Mouse (Mus musculus): ENCODE results near the gene Mvb12b. TPM values are rescaled to one million over a fixed set of nuclear protein-coding genes. Genes with fewer than 3 reads are reported as not detected.

Gene Mvb12b
- total and polyA plus RNA-seq, 2 experiments from 2014 or later: 82.8 to 141 TPM

- no peaks in the 10 kb centered on the region; the same call in 1 of the 2 replicates for H3K4me1 ChIP-seq (ENCODE audit: insufficient read depth)
- 65% methylated on average over 12 of the region's 12 CpGs for WGBS
- no peak overlapping the region for H3K27ac ChIP-seq (ENCODE audit: low read depth, low read length)
- H3K4me3 ChIP-seq (ENCODE audit: low read depth, low read length): no peak overlapping the region
- ATAC-seq (peak; percentile 44; the same call in 1 of the 2 replicates), DNase-seq (no peak)
- no peaks in the 10 kb centered on the region for H3K27me3 ChIP-seq (ENCODE audit: insufficient read depth, low read length)
- no peak overlapping the region for H3K4me2 ChIP-seq (ENCODE audit: low read depth)
- H3K36me3 ChIP-seq (ENCODE audit: insufficient read depth): peaks cover 50% of the 10 kb centered on the region
- H3K9ac ChIP-seq: no peak overlapping the region
- H3K9me3 ChIP-seq (ENCODE audit: low read length): no peaks in the 10 kb centered on the region
- no peak for TF ChIP-seq CTCF (IDR thresholded peaks at IDR 0.05; ENCODE audit: low read depth)
Measured at GRCm38 (mm10) chr2:33803083-33803615, 84.6 kb downstream of the Mvb12b start.

- Histone ChIP-seq H3K27ac (ENCODE audit: low read depth, low read length) (no peak overlapping the region), H3K36me3 (ENCODE audit: insufficient read depth) (peaks cover 53% of the 10 kb centered on the region)
- 48% methylated on average over 13 of the region's 13 CpGs for WGBS
Measured at GRCm38 (mm10) chr2:33801760-33802159, 86.0 kb downstream of the Mvb12b start.

GRCm38 (mm10) chr2:33801336-33801735, 86.4 kb downstream of the Mvb12b start:
- Histone ChIP-seq H3K4me2 (ENCODE audit: low read depth) (no peak overlapping the region), H3K27me3 (ENCODE audit: insufficient read depth, low read length) (no peaks in the 10 kb centered on the region), H3K4me3 (ENCODE audit: low read depth, low read length) (no peak overlapping the region), H3K27ac (ENCODE audit: low read depth, low read length) (no peak overlapping the region), H3K9me3 (ENCODE audit: low read length) (no peaks in the 10 kb centered on the region), H3K9ac (no peak overlapping the region), H3K36me3 (ENCODE audit: insufficient read depth) (peaks cover 48% of the 10 kb centered on the region), H3K4me1 (ENCODE audit: insufficient read depth) (no peaks in the 10 kb centered on the region; the same call in 1 of the 2 replicates)
- DNase-seq: no peak
- no peak for ATAC-seq
- 84% methylated on average over 8 of the region's 8 CpGs for WGBS
- no peak for TF ChIP-seq CTCF (IDR thresholded peaks at IDR 0.05; ENCODE audit: low read depth)

More at GRCm38 (mm10) chr2:33801760-33802159, 86.0 kb downstream of the Mvb12b start:
- no peak for TF ChIP-seq CTCF (IDR thresholded peaks at IDR 0.05; ENCODE audit: low read depth)
- DNase-seq: no peak
- H3K4me2 ChIP-seq (ENCODE audit: low read depth): no peak overlapping the region
- no peaks in the 10 kb centered on the region; the same call in 1 of the 2 replicates for H3K4me1 ChIP-seq (ENCODE audit: insufficient read depth)
- H3K4me3 ChIP-seq (ENCODE audit: low read depth, low read length): no peak overlapping the region
- H3K27me3 ChIP-seq (ENCODE audit: insufficient read depth, low read length): no peaks in the 10 kb centered on the region
- H3K9me3 ChIP-seq (ENCODE audit: low read length): no peaks in the 10 kb centered on the region
- ATAC-seq: peak; percentile 42; the same call in 1 of the 2 replicates
- no peak overlapping the region for H3K9ac ChIP-seq

- no peaks in the 10 kb centered on the region for H3K9me3 ChIP-seq (ENCODE audit: low read length)
- H3K4me1 ChIP-seq (ENCODE audit: insufficient read depth): peaks cover 7% of the 10 kb centered on the region; the same call in 1 of the 2 replicates
- H3K27me3 ChIP-seq (ENCODE audit: insufficient read depth, low read length): no peaks in the 10 kb centered on the region
- ATAC-seq (no peak), DNase-seq (no peak)
- WGBS: 85% methylated on average over 6 of the region's 6 CpGs
- H3K4me2 ChIP-seq (ENCODE audit: low read depth): no peak overlapping the region
- H3K9ac ChIP-seq: no peak overlapping the region
- no peak overlapping the region for H3K4me3 ChIP-seq (ENCODE audit: low read depth, low read length)
- H3K27ac ChIP-seq (ENCODE audit: low read depth, low read length): no peak overlapping the region
- no peak for TF ChIP-seq CTCF (IDR thresholded peaks at IDR 0.05; ENCODE audit: low read depth)
- peaks cover 43% of the 10 kb centered on the region for H3K36me3 ChIP-seq (ENCODE audit: insufficient read depth)
Measured at GRCm38 (mm10) chr2:33800221-33800620, 87.5 kb downstream of the Mvb12b start.

- Histone ChIP-seq H3K36me3 (ENCODE audit: insufficient read depth) (peaks cover 28% of the 10 kb centered on the region), H3K4me1 (ENCODE audit: insufficient read depth) (peaks cover 22% of the 10 kb centered on the region), H3K9me3 (ENCODE audit: low read length) (no peaks in the 10 kb centered on the region), H3K27me3 (ENCODE audit: insufficient read depth, low read length) (no peaks in the 10 kb centered on the region), H3K4me3 (ENCODE audit: low read depth, low read length) (no peak overlapping the region), H3K9ac (no peak overlapping the region), H3K4me2 (ENCODE audit: low read depth) (no peak overlapping the region), H3K27ac (ENCODE audit: low read depth, low read length) (peak overlapping the region; percentile 52)
- TF ChIP-seq CTCF (IDR thresholded peaks at IDR 0.05; ENCODE audit: low read depth): no peak
- DNase-seq: no peak
- ATAC-seq: no peak
- 35% methylated on average over 15 of the region's 15 CpGs for WGBS
Measured at GRCm38 (mm10) chr2:33795716-33796472, 91.9 kb downstream of the Mvb12b start.

GRCm38 (mm10) chr2:33795001-33795580, 92.7 kb downstream of the Mvb12b start:
- WGBS: 68% methylated on average over 7 of the region's 7 CpGs
- Histone ChIP-seq H3K36me3 (ENCODE audit: insufficient read depth) (peaks cover 20% of the 10 kb centered on the region), H3K27ac (ENCODE audit: low read depth, low read length) (peak overlapping the region; percentile 76), H3K9me3 (ENCODE audit: low read length) (no peaks in the 10 kb centered on the region), H3K4me2 (ENCODE audit: low read depth) (no peak overlapping the region), H3K4me1 (ENCODE audit: insufficient read depth) (peaks cover 22% of the 10 kb centered on the region), H3K9ac (peak overlapping the region; percentile 28; the same call in 1 of the 2 replicates), H3K4me3 (ENCODE audit: low read depth, low read length) (no peak overlapping the region), H3K27me3 (ENCODE audit: insufficient read depth, low read length) (no peaks in the 10 kb centered on the region)
- TF ChIP-seq CTCF (IDR thresholded peaks at IDR 0.05; ENCODE audit: low read depth): 0 out of 2 replicates have a peak, but pooled peaks have one; percentile 13
- DNase-seq (no peak), ATAC-seq (peak; percentile 54)

GRCm38 (mm10) chr2:33794483-33794882, 93.3 kb downstream of the Mvb12b start:
- peaks cover 14% of the 10 kb centered on the region for H3K36me3 ChIP-seq (ENCODE audit: insufficient read depth)
- TF ChIP-seq CTCF (IDR thresholded peaks at IDR 0.05; ENCODE audit: low read depth): no peak
- no peaks in the 10 kb centered on the region for H3K9me3 ChIP-seq (ENCODE audit: low read length)
- H3K4me2 ChIP-seq (ENCODE audit: low read depth): no peak overlapping the region
- peak; percentile 85 for ATAC-seq
- WGBS: 30% methylated on average over 9 of the region's 9 CpGs
- H3K4me1 ChIP-seq (ENCODE audit: insufficient read depth): peaks cover 25% of the 10 kb centered on the region
- H3K4me3 ChIP-seq (ENCODE audit: low read depth, low read length): no peak overlapping the region
- DNase-seq: peak; percentile 86
- H3K9ac ChIP-seq: 0 out of 2 replicates have a peak overlapping the region, but pooled peaks have one; percentile 11
- no peaks in the 10 kb centered on the region for H3K27me3 ChIP-seq (ENCODE audit: insufficient read depth, low read length)
- peak overlapping the region; percentile 76 for H3K27ac ChIP-seq (ENCODE audit: low read depth, low read length)

Data from forebrain, postnatal 0 days (tissue).